Mouse (Mus musculus): ENCODE measurements around the gene Lemd1. TPM values are rescaled to one million over a fixed set of nuclear protein-coding genes. Genes with fewer than 3 reads are reported as not detected.
"Not testable (repeated sequence)": the region's sequence is repeated elsewhere in the genome, so short reads cannot be mapped to it uniquely, and the experiment has no call there.

Lemd1 gene
- total RNA-seq, 2 experiments from 2014 or later: not detected

DNA sequence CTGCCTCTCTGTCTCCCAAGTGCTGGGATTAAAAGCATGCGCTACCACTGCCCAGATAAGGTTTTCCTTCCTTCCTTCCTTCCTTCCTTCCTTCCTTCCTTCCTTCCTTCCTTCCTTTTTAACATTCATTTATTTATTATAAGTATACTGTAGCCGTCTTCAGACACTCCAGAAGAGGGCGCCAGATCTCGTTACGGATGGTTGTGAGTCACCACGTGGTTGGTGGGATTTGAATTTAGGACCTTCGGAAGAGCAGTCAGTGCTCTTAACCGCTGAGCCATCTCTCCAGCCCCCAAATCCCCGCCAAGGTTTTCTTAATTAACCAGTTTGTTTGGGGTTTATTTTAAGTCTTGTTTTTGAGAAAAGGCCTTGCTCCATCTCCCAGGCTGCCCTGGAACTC, 28.6 kb upstream of the Lemd1 start:
- ATAC-seq (replicated peaks; ENCODE audit: low FRiP score, poor library complexity, severe bottlenecking): not testable (repeated sequence)

DNA sequence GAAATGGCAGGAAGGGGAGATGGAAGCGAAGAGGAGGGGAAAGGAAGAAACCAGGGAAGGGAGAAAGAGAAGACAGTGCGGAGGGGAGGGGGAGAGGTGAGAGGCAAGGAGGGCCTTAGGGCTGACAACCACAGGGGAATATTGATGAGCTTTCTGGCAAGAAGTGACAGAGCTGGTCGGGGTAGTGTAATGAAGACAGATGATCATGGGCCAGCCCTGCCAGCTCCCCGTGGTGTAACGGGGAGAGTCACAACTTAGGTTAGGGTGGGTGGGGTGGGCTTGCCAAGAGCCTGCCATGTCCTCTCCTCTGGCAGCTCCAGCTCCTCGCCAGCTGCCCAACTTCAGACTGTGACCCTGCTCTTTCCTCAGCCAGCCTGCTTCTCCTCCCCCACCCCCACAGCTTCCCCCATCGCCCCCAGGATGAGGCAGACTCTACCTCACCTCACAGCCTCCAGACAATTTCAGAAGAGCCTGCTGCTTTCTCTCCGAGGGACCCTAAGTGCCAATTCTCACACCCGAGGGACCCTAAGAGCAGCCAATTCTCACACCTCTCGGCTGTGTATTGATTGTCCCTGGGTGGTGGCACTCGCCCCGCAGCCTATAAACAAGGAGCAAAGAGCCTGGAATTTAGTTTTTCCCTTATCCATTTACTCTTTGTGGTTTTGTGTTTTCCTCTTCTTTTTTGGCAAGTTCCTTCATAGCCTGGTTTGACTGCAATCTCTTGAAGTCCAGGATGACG, 26.3 kb upstream of the Lemd1 start:
- ATAC-seq (replicated peaks; ENCODE audit: low FRiP score, poor library complexity, severe bottlenecking): no peak

DNA sequence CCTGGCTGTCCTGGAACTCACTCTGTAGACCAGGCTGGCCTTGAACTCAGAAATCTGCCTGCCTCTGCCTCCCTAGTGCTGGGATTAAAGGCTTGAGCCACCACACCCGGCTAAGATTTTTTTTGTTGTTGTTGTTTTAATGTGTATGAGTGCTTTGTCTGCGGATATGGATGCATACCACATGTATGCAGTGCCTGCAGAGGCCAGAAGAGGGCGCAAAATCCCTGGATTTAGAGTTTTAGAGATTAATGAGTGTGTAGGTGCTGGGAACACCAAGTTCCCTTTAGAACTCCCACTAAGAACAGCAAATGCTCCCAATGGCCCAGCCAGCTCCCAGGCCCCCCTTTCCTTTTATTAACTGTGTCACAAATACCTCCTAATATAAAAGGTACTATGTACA, 25.4 kb upstream of the Lemd1 start:
- no peak; the same call in 1 of the 2 replicates for ATAC-seq (replicated peaks; ENCODE audit: low FRiP score, poor library complexity, severe bottlenecking)

DNA sequence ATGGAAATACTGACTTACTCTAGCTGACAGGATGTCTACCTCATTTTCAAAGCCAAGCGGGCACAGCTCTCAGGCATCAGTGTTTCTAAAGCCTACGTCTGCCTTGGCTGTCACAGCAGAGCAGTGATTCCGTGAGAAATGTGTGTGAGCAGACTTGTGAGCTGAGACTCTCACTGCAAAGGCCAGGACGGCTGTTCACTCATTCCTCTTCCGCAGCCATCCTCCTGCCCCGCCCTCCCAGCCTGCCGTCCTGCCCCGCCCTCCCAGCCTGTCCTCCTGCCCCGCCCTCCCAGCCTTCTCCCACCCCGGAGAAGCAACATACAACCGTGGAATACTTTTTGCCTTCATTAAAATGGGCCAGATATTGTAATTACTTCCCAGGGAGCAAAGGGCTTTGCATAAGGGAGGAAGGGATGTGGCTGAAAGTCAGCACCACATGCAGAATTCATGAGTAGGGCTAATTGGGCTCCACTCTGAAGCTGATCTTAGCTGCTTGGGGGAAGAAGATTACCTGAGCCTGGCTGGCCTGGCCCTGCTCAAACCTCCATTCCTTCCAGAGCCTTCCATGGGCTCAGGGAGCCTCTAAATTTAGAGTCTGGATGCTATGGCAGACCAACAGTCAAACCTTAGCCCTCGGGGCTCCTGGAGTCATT, 23.0 kb upstream of the Lemd1 start:
- no peak for ATAC-seq (replicated peaks; ENCODE audit: low FRiP score, poor library complexity, severe bottlenecking)

DNA sequence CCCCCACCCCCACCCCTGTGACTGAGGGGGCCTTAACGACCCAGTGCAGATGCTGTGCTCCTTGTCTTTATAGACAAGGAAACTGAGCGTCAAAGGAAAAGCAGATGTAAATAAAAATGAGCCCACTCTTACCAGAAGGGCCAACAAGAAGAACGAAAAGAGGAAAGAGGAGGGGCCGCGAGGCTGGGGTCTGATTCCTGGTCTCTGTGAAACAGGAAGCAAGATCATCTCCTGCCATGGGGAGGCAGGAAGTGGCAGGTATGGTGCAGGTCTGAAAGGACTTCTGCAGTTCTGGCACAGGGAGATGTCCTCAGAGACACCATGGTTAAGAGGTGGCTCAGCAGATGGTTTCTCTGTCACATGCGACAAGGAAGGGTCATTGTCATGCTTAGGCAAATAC, 20.5 kb upstream of the Lemd1 start:
- no peak for ATAC-seq (replicated peaks; ENCODE audit: low FRiP score, poor library complexity, severe bottlenecking)

DNA sequence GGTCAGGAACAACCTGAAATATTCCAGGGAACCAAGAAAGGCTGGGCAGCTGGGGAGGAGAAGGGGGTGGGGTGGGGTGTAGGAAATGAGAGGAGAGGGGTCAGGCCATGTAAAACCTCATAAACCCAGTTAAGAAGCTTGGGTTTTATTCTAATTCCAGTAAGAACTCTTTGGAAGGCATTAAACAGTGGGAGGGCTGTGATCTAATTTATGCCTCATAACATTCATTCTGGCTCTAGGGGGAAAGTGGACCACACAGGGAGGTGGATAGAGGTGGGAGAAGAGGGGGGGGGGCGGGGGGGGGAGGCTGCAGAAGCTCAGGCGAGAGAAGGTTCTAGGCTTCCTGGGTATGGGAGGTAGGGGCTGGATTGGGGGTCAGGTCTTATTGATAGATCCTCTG, 19.6 kb upstream of the Lemd1 start:
- ATAC-seq (replicated peaks; ENCODE audit: low FRiP score, poor library complexity, severe bottlenecking): no peak

DNA sequence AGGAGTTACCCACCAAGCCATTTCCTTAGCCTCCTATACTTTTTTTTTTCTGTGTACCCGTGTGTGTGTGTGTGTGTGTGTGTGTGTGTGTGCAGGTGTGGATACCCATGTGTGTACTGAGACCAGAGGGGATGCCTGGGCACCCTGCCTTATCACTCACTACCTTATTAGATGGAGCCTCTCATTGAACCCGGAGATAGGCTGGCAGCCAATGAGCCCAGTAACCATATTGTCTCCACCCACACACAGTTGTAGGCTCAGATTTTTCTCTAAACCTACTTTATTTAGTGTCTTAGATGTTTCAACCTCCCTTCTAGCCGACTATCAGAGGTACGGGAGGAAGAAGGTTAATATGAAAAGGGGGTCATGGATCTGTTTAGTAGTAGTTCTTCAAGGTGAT, 4.9 kb upstream of the Lemd1 start:
- no peak for ATAC-seq (replicated peaks; ENCODE audit: low FRiP score, poor library complexity, severe bottlenecking)

DNA sequence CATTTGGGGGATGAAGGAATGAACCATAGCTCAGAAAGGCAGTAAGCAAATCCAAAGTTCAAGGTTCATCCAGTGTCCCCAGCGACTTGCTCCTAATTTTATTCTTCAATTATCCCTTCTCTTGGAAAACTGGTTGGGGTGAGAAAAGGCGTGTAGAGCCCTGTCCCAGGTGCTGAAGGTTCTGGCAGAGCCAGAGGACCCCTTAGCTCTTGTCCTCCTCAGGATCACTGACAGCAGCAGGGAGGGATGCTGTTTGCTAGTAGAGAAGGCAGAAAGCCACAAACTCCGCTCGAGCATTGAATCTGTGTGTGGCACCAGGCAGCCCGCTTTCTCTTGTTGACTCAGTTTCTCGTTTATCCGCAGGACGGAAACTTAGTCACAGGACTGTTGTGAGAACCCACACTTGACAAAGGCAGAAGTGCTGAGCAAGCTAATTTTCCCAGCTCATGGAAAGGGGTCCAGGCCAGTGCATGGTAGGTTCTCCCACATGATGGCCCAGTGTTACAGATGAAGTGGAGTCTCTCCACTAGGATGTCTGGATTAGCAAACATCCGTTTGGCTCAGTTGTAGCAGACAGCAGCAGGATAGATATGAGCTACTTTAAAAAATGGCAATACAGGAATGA, 2.7 kb upstream of the Lemd1 start:
- ATAC-seq (replicated peaks; ENCODE audit: low FRiP score, poor library complexity, severe bottlenecking): no peak

DNA sequence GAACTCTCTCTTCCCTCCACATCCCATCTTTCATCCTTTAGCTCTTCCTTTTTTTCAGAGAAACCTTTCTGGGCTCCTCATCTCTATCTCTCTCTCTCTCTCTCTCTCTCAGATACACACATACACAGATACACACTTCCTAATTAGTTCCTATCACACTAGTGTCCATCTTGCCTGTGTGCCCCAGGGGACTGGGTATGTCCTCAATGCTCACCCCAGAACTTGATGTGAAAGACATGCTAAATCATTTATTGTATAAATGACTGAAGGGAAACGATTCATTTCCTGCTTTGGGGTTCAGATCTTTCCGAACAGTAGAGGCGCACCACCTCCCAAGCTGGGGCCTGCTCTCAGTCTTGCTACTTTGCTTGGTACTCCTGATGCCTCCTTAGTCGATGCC, 2.0 kb upstream of the Lemd1 start:
- ATAC-seq (replicated peaks; ENCODE audit: low FRiP score, poor library complexity, severe bottlenecking): no peak

DNA sequence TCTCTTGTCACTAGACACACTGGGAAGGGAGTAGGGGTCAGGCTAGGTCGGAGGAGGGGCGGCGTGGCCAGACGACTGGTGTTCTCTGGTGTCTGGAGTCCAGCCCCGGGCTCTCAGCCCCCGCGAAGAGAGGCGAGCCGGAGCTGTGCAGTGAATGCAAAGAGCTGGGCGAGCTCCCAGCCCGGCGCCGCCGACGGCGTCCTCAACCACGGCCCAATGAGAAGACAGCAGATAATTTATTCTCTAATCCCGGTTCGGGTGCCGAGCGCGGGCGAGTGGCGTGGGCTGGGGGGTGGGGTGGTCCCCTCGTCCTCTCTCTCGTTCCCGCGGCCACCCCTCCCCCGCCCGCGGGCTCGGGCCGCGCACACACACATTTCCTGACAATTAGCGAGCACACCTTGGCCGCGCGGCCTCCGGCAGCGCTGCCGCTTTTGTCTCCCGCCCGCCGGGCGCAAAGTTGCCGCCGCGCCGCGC, 1.2 kb upstream of the Lemd1 start:
- ATAC-seq (replicated peaks; ENCODE audit: low FRiP score, poor library complexity, severe bottlenecking): no peak

DNA sequence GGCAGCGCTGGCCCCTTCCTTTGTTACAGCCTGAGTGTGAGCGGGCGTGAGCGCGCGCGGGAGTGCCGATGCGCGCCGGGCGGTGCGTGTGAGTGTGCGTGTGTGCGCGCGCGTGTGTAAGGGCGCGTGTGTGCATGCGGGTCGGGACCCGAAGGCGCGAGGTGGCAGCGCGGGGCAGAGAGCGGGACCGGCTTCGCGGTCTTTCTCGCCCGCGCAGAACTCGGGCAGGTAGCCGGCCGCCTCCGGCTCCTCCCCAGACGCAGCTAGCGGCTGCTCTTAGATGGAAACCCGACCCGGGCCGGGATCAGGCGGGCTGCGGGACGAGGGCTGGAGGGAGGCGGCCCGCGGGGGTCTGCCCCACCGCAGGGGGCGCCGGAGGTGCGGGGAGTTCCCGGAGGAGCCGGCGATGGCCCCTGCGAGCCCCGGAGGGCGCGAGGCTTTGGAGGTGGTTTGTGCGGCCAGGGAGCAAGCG, 574 bp upstream of the Lemd1 start:
- no peak for ATAC-seq (replicated peaks; ENCODE audit: low FRiP score, poor library complexity, severe bottlenecking)

DNA sequence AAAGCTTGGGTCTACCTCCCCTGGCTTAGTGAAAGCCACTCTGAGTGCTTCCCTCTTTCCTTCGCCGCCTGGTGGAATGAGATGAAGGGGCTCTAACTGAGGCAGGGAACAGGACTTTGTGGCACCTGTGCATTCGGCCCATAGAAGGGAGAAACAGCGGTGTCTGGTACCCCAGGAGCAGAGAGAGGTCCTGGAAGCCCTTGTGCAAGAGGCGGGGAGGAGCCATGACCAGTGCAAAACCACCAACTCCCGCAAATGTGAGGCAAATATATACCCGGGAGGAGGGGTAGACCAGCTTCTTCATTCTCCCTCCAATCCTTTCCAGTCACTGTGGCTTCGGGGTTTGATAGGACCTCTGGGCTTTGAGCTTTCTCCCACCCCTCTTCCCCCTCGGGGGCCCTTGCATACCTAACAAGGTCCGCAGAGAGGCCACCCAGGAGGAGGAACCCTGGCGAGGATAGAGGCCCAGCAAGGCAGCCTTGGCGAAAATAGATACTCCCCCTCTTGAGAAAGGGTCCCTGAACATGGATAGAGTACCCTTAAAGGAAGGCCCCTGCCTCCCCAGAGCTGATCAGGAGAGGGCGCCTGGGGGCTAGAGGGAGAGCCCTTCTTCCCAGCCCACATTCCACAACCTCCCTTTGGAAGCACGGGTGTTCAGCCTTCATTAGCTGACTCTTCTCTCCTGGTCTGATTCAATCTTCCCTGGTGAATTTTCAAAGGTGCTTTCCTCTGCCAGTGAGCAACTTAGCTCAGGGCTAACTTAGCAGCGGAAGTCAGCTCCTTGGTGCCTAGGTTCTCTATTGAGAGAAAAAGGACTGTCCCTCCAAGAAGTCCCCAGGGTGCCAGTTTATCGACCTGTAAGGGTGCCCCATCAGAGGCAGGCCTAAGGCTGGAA, 802 bp downstream of the Lemd1 start:
- no peak for ATAC-seq (replicated peaks; ENCODE audit: low FRiP score, poor library complexity, severe bottlenecking)

DNA sequence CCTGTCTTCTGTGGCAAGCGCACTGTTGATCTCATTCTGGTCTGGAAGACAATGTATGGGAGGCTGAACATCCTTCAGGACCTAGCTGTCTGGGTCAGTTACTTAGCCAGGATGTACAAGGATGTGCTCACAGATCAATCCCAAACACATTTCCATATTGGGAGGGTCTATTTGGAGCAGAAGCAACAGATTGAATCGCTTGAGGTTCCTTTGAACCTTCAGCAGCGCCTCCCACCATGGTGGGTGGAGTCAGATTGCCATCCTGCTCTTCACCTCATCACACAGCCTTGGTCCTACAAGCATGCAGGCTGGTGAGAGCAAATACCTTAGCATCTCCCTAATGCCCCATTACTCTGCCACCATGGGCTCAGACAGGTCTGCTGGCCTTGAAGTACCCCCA, 2.6 kb downstream of the Lemd1 start:
- ATAC-seq (replicated peaks; ENCODE audit: low FRiP score, poor library complexity, severe bottlenecking): no peak

DNA sequence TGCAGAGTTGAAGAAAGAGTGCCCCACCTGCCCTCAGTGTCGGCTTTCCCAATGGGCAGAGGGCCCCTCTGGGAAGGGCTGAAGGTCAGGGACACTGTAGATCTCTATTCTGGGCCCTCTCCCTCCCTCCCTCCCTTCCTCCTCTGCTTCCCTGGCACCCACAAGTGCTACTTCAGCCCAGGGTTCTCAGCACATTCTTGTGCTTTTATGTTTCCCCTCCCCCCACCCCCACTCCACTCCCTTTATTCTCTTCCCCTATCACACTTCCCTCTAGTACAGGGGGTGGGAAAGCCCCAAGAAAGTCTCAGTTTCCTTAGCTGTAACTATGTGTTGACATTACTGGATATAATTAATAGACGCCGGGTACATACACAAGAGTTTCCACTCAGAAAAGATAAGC, 3.4 kb downstream of the Lemd1 start:
- ATAC-seq (replicated peaks; ENCODE audit: low FRiP score, poor library complexity, severe bottlenecking): no peak

DNA sequence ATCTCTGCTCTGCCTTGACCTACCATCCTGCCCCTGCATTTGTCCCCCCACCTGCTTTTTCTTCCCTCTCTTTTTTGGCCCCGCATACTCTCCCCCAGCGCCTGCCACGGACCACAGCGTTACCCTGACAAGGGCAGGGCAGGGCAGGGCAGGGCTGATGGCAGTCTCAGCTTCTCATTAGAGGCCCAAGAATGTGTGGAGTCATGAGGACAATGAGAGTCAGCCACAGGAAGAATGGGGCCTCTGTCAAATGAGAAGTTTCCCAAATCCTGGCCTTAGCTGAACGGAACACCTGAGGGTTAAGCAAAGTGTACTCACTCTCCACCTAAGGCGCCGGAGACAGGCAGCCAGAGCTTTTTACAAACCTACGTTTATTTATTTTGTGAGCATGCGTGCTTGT, 3.9 kb downstream of the Lemd1 start:
- no peak for ATAC-seq (replicated peaks; ENCODE audit: low FRiP score, poor library complexity, severe bottlenecking)

DNA sequence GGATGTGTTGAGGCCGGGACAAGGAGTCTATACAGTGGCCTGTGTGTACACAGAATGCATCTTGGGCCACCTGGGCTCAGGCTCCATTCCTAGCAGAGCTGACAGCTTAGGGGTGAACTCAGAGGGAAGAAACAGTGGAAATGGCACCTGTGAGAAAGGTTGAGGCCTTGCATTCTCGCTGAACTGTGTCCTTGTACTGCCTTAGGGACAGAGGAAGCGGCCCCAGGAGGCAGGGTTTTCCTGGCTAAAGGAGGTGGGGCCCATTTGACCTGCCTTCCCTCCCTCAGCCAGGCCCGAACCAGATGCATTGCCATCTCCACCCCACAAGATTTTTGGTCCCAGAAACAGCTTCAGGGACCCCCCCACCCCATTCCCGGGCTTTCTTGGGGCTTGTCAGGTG, 4.5 kb downstream of the Lemd1 start:
- no peak for ATAC-seq (replicated peaks; ENCODE audit: low FRiP score, poor library complexity, severe bottlenecking)

DNA sequence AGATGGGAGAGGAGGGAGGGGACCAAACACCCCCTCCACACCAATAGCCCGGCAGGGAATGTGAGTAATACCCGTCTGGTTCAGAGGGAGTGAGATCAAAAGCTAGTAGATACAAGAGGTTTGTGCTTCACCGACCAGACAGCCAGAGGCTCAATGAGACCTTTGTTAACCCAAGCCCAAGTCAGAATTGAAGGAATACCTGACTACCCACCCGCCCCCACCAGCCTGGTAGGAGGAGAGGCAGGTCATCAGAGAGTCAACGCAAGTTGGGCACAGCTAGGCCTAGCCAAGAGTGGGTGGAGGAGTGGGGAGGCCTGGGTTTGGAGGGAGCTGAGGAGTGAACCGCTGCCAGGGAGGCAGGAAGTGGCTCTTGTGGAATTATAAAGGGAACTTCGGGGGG, 5.1 kb downstream of the Lemd1 start:
- no peak for ATAC-seq (replicated peaks; ENCODE audit: low FRiP score, poor library complexity, severe bottlenecking)

DNA sequence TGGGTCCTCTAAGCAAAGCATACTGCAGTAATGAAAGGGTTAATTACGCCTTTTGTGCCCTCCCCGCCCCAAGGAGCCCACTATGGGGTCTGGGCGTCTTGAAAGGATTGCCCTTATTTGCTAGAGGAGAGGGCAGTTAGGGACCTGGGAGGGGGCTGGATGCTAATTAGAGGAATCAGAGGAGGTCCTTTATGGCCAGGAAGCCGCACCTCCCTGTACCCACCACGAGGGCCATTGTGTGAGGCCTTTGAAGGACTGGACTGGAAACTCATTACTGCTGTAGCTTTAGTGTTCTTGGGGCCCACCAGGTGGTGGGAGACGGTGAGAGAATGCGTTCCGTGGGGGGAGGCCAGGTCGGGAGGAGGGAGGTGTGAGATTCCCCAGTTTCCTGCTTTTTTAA, 6.4 kb downstream of the Lemd1 start:
- ATAC-seq (replicated peaks; ENCODE audit: low FRiP score, poor library complexity, severe bottlenecking): no peak

DNA sequence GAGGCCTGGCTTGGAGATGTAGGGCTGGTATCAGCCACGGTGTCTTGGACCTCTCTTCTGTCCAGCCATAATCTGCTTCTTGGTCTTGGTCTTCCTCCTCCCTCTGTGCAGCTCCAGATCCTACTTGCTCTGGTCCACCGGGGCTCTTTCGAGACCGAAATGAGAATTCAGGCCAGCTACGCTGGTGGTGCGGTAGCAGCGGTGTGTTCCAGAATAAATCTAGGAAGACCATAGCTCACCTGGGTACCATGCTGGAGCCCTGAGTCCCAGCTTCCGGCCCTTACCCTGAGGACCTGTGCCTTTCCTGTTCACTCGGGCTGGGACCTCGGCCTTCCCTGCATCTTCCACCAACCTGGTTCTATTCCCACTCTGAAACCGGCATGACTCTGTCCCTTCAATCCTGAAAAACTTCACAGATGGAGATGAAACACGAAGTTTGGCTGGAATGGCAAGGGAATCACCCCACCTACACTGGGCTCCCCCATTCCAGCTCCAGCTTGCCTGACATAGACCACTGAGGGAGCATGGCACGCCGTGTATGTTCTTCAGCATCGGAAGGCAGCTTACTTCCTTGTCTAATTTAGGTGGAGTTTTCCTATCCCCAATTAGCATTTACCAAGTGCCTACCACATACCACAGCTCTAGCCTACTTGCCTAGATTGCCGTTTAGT, 7.3 kb downstream of the Lemd1 start:
- no peak for ATAC-seq (replicated peaks; ENCODE audit: low FRiP score, poor library complexity, severe bottlenecking)

DNA sequence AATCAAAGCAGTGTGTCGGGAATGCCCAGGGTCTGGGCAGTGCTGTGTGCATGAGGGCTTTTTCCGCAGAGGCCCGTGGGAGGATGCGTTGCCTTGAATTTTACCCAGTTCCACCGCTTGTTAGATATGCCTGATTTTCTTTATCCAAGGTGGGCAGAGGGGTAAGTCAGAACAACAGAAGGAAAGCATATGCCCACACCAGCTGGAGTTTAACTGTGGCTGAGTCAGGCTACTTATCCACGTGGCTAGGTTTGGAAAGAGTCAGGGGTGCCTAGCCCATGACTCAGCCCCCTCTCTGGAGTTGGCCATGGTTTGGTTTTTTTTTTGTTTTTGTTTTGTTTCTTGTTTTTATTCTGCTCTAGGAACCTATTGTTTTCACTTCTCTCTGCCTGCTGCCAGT, 8.0 kb downstream of the Lemd1 start:
- no peak for ATAC-seq (replicated peaks; ENCODE audit: low FRiP score, poor library complexity, severe bottlenecking)
